Mouse (Mus musculus) urinary bladder, postnatal 10 days (tissue): Measurements from ENCODE around the gene Tsnax.

ENCODE experiments used
- DNase-seq: peaks from one replicate; pipeline ENCODE4 v3.0.0; 2022; ENCODE audit warnings: low spot score

The Tsnax gene

DNA sequence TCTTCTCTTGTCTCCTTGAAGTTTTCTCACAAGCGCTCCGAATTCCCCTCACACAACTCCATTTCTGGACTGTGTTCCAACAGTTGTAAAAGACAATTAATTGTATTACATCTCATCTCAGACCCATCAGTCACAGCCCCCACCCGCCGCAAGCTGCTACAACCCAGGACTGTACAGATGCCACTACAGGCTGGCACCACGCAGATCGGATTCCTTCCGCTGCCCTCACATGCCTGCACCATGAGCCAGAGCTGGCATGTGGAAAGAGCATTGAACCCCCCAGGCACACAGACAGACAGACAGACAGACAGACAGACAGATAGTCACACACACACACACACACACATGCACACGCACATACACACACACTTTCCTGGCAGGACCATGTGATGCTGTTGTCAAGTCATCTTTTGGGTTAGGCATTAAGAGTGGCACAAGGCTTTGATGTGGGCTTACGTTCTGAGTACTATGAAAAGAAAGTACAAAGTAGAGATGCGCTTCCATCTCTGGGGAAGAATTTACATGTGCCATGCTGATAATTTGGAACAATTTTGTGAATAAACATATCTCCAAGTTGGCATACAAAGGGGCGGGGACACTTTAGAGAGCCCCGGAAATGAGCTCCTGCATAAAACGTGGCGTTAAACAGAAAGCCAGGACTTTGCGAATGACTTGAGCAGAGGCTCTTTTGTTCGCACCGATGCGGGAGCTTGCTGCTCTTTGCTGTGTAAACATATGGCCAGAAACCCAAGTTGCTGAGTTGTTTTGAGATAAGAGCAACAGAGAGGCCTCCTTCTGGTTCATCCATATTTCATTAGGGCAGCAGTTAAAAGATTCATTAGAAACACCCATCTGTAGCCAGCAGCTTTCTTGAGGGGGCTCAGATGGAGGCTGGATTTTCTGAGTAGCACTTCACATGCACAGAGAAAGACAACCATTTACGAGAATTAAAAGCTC lies 67.9 kb downstream of the Tsnax start:
- no peak for DNase-seq

DNA sequence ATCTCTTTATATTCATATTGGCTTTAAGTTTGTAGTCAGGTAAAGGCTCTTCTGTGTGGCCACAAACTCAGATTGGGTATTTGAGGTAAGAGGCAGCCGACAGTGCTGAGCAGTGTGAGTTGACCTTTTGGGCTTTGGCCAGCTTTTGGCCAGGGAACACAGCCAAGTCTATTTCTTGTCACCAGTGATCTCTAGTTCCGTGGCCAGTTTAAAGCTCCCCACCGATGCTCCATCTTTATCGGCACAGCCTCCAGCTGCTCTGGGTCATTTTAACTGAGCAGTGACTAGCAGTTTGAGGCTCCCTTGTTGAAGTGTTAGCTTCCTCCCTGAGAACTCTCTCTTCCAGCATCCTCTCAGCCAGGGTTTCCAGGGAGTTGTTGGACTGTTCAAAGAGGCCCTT lies 70.9 kb downstream of the Tsnax start:
- DNase-seq: no peak
